Mouse (Mus musculus): ENCODE data around the gene Cpxm2. TPM values are rescaled to one million over a fixed set of nuclear protein-coding genes. Genes with fewer than 3 reads are reported as not detected.

Gene Cpxm2
- polyA plus RNA-seq, 1 experiment from 2014 or later, result 5.1 TPM

Other genes starting within 250 kb of the Cpxm2 start
- gene Gpr26, start 188.3 kb downstream of the Cpxm2 start, polyA plus RNA-seq (2014; fragmentation: Nextera tagmentation; extraction: Ambion mirVana), result 0.03 and 0.06 TPM in 2 replicates
- 8.7 and 10.5 TPM in 2 replicates for gene Chst15, start 162.5 kb upstream of the Cpxm2 start, polyA plus RNA-seq (2014; fragmentation: Nextera tagmentation; extraction: Ambion mirVana)

All from embryonic facial prominence, embryonic 11.5 days (tissue).